Mouse (Mus musculus): ENCODE measurements around the gene Rps28. TPM values are rescaled to one million over a fixed set of nuclear protein-coding genes. Genes with fewer than 3 reads are reported as not detected.
"Not testable (repeated sequence)": the region's sequence is repeated elsewhere in the genome, so short reads cannot be mapped to it uniquely, and the experiment has no call there.

Gene Rps28
- polyA plus RNA-seq, 1 experiment from 2014 or later = 653 TPM

GRCm38 (mm10) chr17:33829561-33829960 lies 5.2 kb upstream of the Rps28 start:
- Histone ChIP-seq H3K36me3 (ENCODE audit: control insufficient read depth, insufficient read depth, low read length) (peaks cover 56% of the 10 kb centered on the region), H3K27me3 (ENCODE audit: control insufficient read depth, insufficient read depth, low read length) (no peaks in the 10 kb centered on the region), H3K9ac (replicated peaks; ENCODE audit: low read length) (no peak overlapping the region), H3K9me3 (ENCODE audit: control insufficient read depth, low read length) (no peaks in the 10 kb centered on the region), H3K4me1 (ENCODE audit: control insufficient read depth, insufficient read depth, low read length) (peaks cover 11% of the 10 kb centered on the region), H3K27ac (replicated peaks; ENCODE audit: low read depth, low read length) (no peak overlapping the region), H3K4me2 (ENCODE audit: low read length) (no peak overlapping the region), H3K4me3 (replicated peaks; ENCODE audit: low read depth, low read length) (no peak overlapping the region)
- ATAC-seq (ENCODE audit: low FRiP score, low TSS enrichment) (no peak), DNase-seq (no peak)
- WGBS = 89% methylated on average over 10 of the region's 10 CpGs

GRCm38 (mm10) chr17:33828892-33829291 lies 4.5 kb upstream of the Rps28 start:
- 72% methylated on average over 2 of the region's 2 CpGs for WGBS
- DNase-seq (no peak), ATAC-seq (ENCODE audit: low FRiP score, low TSS enrichment) (no peak)
- Histone ChIP-seq H3K27ac (replicated peaks; ENCODE audit: low read depth, low read length) (no peak overlapping the region), H3K36me3 (ENCODE audit: control insufficient read depth, insufficient read depth, low read length) (peaks cover 50% of the 10 kb centered on the region), H3K4me3 (replicated peaks; ENCODE audit: low read depth, low read length) (no peak overlapping the region), H3K9me3 (ENCODE audit: control insufficient read depth, low read length) (no peaks in the 10 kb centered on the region), H3K4me2 (ENCODE audit: low read length) (no peak overlapping the region), H3K4me1 (ENCODE audit: control insufficient read depth, insufficient read depth, low read length) (peaks cover 11% of the 10 kb centered on the region), H3K9ac (replicated peaks; ENCODE audit: low read length) (no peak overlapping the region), H3K27me3 (ENCODE audit: control insufficient read depth, insufficient read depth, low read length) (no peaks in the 10 kb centered on the region)

- peaks cover 24% of the 10 kb centered on the region for H3K4me1 ChIP-seq (ENCODE audit: control insufficient read depth, insufficient read depth, low read length)
- H3K4me2 ChIP-seq (ENCODE audit: low read length) = no peak overlapping the region
- H3K36me3 ChIP-seq (ENCODE audit: control insufficient read depth, insufficient read depth, low read length) = peaks cover 42% of the 10 kb centered on the region
- H3K27me3 ChIP-seq (ENCODE audit: control insufficient read depth, insufficient read depth, low read length) = no peaks in the 10 kb centered on the region
- ATAC-seq (ENCODE audit: low FRiP score, low TSS enrichment) = no peak
- H3K9me3 ChIP-seq (ENCODE audit: control insufficient read depth, low read length) = no peaks in the 10 kb centered on the region
- no peak overlapping the region for H3K9ac ChIP-seq (replicated peaks; ENCODE audit: low read length)
- DNase-seq = peak; percentile 90
- H3K27ac ChIP-seq (replicated peaks; ENCODE audit: low read depth, low read length) = no peak overlapping the region
- H3K4me3 ChIP-seq (replicated peaks; ENCODE audit: low read depth, low read length) = no peak overlapping the region
- WGBS = 0% methylated on average over 3 of the region's 3 CpGs
These were observed 2.5 kb upstream of the Rps28 start for GRCm38 (mm10) chr17:33826850-33827249.

GRCm38 (mm10) chr17:33825462-33825861 lies 1.1 kb upstream of the Rps28 start:
- no peak for DNase-seq
- Histone ChIP-seq H3K27ac (replicated peaks; ENCODE audit: low read depth, low read length) (no peak overlapping the region), H3K4me3 (replicated peaks; ENCODE audit: low read depth, low read length) (peak overlapping the region; percentile 50), H3K4me2 (ENCODE audit: low read length) (peak overlapping the region; percentile 74), H3K4me1 (ENCODE audit: control insufficient read depth, insufficient read depth, low read length) (peaks cover 24% of the 10 kb centered on the region), H3K9me3 (ENCODE audit: control insufficient read depth, low read length) (no peaks in the 10 kb centered on the region), H3K27me3 (ENCODE audit: control insufficient read depth, insufficient read depth, low read length) (no peaks in the 10 kb centered on the region), H3K9ac (replicated peaks; ENCODE audit: low read length) (no peak overlapping the region), H3K36me3 (ENCODE audit: control insufficient read depth, insufficient read depth, low read length) (peaks cover 45% of the 10 kb centered on the region)
- no peak for ATAC-seq (ENCODE audit: low FRiP score, low TSS enrichment)
- 89% methylated on average over 8 of the region's 8 CpGs for WGBS

- not testable (repeated sequence) for DNase-seq; H3K9me3 ChIP-seq (ENCODE audit: control insufficient read depth, low read length); H3K27me3 ChIP-seq (ENCODE audit: control insufficient read depth, insufficient read depth, low read length); ATAC-seq (ENCODE audit: low FRiP score, low TSS enrichment)
- Histone ChIP-seq H3K9ac (replicated peaks; ENCODE audit: low read length) (peak overlapping the region; percentile 87), H3K4me3 (replicated peaks; ENCODE audit: low read depth, low read length) (peak overlapping the region; percentile 50), H3K36me3 (ENCODE audit: control insufficient read depth, insufficient read depth, low read length) (peaks cover 45% of the 10 kb centered on the region), H3K4me1 (ENCODE audit: control insufficient read depth, insufficient read depth, low read length) (peaks cover 24% of the 10 kb centered on the region), H3K4me2 (ENCODE audit: low read length) (peak overlapping the region; percentile 74), H3K27ac (replicated peaks; ENCODE audit: low read depth, low read length) (peak overlapping the region; percentile 86; the same call in 1 of the 2 replicates)
- WGBS = 4% methylated on average over 6 of the region's 6 CpGs
These were observed 602 bp upstream of the Rps28 start for GRCm38 (mm10) chr17:33824997-33825330.

- peak overlapping the region; percentile 87 for H3K9ac ChIP-seq (replicated peaks; ENCODE audit: low read length)
- peaks cover 50% of the 10 kb centered on the region for H3K36me3 ChIP-seq (ENCODE audit: control insufficient read depth, insufficient read depth, low read length)
- not testable (repeated sequence) for H3K27me3 ChIP-seq (ENCODE audit: control insufficient read depth, insufficient read depth, low read length); ATAC-seq (ENCODE audit: low FRiP score, low TSS enrichment); DNase-seq; H3K9me3 ChIP-seq (ENCODE audit: control insufficient read depth, low read length); H3K27ac ChIP-seq (replicated peaks; ENCODE audit: low read depth, low read length)
- peak overlapping the region; percentile 50 for H3K4me3 ChIP-seq (replicated peaks; ENCODE audit: low read depth, low read length)
- H3K4me1 ChIP-seq (ENCODE audit: control insufficient read depth, insufficient read depth, low read length) = peaks cover 28% of the 10 kb centered on the region
- 82% methylated on average over 8 of the region's 8 CpGs for WGBS
- peak overlapping the region; percentile 74 for H3K4me2 ChIP-seq (ENCODE audit: low read length)
These were observed 1.2 kb downstream of the Rps28 start for GRCm38 (mm10) chr17:33823171-33823570.

- ATAC-seq (ENCODE audit: low FRiP score, low TSS enrichment) (no peak), DNase-seq (peak; percentile 28)
- peaks cover 31% of the 10 kb centered on the region for H3K4me1 ChIP-seq (ENCODE audit: control insufficient read depth, insufficient read depth, low read length)
- peaks cover 48% of the 10 kb centered on the region for H3K36me3 ChIP-seq (ENCODE audit: control insufficient read depth, insufficient read depth, low read length)
- no peak overlapping the region for H3K4me3 ChIP-seq (replicated peaks; ENCODE audit: low read depth, low read length)
- peak overlapping the region; percentile 74 for H3K4me2 ChIP-seq (ENCODE audit: low read length)
- no peaks in the 10 kb centered on the region for H3K27me3 ChIP-seq (ENCODE audit: control insufficient read depth, insufficient read depth, low read length)
- H3K9me3 ChIP-seq (ENCODE audit: control insufficient read depth, low read length) = no peaks in the 10 kb centered on the region
- 88% methylated on average over 1 of the region's 1 CpGs for WGBS
- H3K9ac ChIP-seq (replicated peaks; ENCODE audit: low read length) = no peak overlapping the region
- H3K27ac ChIP-seq (replicated peaks; ENCODE audit: low read depth, low read length) = no peak overlapping the region
These were observed 1.9 kb downstream of the Rps28 start for GRCm38 (mm10) chr17:33822436-33822959.

GRCm38 (mm10) chr17:33817969-33818643 lies 6.3 kb downstream of the Rps28 start:
- no peak; the same call in none of the 2 replicates for ATAC-seq (ENCODE audit: low FRiP score, low TSS enrichment)
- H3K4me2 ChIP-seq (ENCODE audit: low read length) = peak overlapping the region; percentile 92
- peak overlapping the region; percentile 87 for H3K27ac ChIP-seq (replicated peaks; ENCODE audit: low read depth, low read length)
- no peaks in the 10 kb centered on the region for H3K27me3 ChIP-seq (ENCODE audit: control insufficient read depth, insufficient read depth, low read length)
- H3K4me3 ChIP-seq (replicated peaks; ENCODE audit: low read depth, low read length) = peak overlapping the region; percentile 51
- peaks cover 45% of the 10 kb centered on the region for H3K36me3 ChIP-seq (ENCODE audit: control insufficient read depth, insufficient read depth, low read length)
- 14% methylated on average over 33 of the region's 33 CpGs for WGBS
- peak overlapping the region; percentile 75 for H3K9ac ChIP-seq (replicated peaks; ENCODE audit: low read length)
- H3K4me1 ChIP-seq (ENCODE audit: control insufficient read depth, insufficient read depth, low read length) = peaks cover 18% of the 10 kb centered on the region
- DNase-seq = no peak
- H3K9me3 ChIP-seq (ENCODE audit: control insufficient read depth, low read length) = no peaks in the 10 kb centered on the region
